Mouse (Mus musculus) thymus, postnatal 0 days (tissue): ENCODE results near the gene Acvr2a. TPM values are rescaled to one million over a fixed set of nuclear protein-coding genes. Genes with fewer than 3 reads are reported as not detected.
A peak's percentile ranks its signal among the peaks of the same experiment; 100 is the strongest.

Experiments used
- DNase-seq: peaks from one replicate; pipeline ENCODE4 v3.0.0-alpha.2; 2015; ENCODE audit warnings: low spot score
- polyA plus RNA-seq: library from polyadenylated mRNA; unstranded; fragments of >200 nt; fragmentation: Nextera tagmentation; extraction: Ambion mirVana; gene quantifications from 2 replicates; pipeline ENCODE4 v1.2.1, GENCODE M21; 2015

Gene Acvr2a
- polyA plus RNA-seq, 1 experiment from 2014 or later: 2.5 TPM

DNA sequence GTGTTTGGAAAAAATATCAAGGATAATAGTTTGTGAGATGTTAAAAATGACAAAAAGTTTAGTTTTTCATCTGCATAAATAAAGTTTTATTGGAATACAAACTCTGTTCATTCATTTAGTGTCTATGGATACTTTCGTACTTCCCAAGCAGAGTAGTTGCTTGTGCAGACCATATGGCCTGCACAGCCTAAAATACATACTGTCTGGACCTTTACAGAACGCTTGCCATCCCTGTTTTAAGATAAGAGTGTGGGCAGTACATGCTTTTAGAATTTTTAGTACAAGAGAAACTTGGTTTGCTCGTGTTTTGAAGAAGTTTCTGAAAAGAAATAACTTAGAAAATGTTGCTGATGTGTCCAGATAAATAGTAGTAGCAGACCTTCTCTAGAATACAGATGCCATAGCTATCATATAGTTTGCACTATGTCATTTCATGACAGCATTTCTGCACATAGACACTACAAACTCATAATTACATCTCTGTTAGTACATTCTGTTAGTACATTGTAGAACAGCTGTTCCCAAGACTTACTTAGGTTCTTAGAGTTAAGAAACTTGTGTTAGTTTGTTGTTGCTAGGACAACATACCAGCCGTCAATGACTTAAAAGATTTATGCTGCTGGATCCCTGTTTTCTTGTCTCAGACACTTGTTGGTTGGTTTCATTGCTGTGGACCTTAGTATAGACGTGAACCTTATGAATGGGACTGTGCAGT lies 54.4 kb downstream of the Acvr2a start:
- no peak for DNase-seq

- DNase-seq: peak; percentile 68
These were observed 72.0 kb downstream of the Acvr2a start for GRCm38 (mm10) chr2:48885945-48886344.

- no peak for DNase-seq
These were observed 81.3 kb downstream of the Acvr2a start for GRCm38 (mm10) chr2:48895186-48895585.

DNA sequence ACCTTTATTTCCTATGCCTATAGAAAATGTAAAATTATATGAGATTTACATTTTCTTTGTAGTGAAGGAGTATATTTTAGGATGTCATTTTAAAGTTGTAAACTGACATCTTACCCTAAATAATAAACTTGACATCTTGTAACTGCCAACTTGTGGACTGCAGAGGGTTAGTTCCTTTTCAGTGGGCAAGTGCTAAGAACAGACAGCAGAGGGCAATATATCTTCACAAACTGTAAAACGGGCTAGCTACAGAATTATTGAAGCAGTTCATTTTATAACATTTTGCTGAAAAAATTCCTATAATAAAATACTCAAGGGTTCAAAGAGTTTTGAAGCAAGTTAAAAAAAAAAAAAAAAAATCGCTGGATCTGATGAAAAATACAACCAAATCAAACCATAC lies 95.0 kb downstream of the Acvr2a start:
- peak; percentile 41 for DNase-seq

- no peak for DNase-seq
These were observed 100.3 kb downstream of the Acvr2a start for GRCm38 (mm10) chr2:48914185-48914584.

DNA sequence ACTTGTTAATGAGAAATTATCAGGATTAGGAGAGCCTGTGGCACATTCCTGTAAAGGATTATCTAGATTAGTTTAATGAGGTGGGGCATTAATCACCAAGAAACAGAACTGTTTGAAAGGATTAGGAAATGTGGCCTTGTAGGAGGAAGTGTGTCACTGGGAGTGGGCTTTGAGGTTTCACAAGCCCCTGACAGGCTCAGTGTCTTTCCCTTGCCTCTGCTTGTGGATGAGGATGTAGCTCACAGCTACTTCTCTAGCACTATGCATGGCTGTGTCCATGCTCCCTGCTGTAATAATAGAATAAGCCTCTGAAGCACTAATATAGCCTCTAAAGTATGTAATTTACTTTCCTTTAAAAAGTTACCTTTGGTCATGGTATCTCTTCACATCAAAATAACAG lies 101.9 kb downstream of the Acvr2a start:
- no peak for DNase-seq

GRCm38 (mm10) chr2:48935058-48935457 lies 121.1 kb downstream of the Acvr2a start:
- no peak for DNase-seq

DNA sequence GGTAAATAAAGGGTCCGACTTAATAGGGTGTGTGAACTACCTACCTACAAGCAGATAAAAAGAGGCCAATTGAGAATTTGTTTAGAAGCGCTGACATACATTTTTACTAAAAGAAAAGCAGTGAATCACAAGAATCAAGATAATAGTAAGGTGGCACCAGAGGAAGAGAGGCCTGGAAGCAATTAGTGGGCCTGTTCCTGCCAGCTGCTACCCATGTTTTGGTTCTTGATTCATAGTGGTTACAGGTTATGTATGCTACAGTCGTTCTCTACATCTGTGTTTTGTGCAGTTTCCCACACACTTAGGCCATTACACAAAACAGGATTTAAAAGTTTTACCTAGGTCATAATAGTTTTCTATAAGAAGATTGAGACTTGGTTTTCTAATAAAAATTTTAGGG lies 133.9 kb downstream of the Acvr2a start:
- DNase-seq: peak; percentile 4

- DNase-seq: peak; percentile 99
These were observed 135.1 kb downstream of the Acvr2a start, which contains the start of gene Mbd5 for GRCm38 (mm10) chr2:48948841-48949584. TSS of gene Mbd5 (plus strand) at chr2:48949508.

DNA sequence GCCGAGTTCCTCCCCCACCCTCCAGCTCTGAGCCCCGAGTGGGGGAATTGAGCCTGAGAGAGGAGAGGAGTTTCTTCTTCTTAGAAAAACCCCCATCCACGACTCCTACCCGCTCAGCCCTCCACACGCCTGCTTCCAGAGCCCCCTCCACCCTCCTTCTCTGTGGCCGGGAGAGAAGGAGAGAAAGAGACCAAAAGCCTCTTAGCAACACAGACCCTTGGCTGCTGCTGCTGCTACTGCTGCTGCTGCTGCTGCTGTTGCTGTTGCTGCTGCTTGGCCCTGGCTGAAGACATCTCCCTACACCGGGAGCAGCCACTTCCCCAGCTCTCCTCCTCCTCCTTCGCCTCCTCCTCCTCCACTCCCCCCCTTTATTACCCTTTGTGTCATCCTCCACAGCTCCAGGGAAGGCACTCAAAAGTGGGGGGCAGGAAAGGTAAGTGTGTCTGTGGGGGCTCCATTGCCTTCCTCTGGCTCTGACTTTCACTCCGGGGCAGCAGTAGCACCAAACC lies 135.9 kb downstream of the Acvr2a start:
- DNase-seq: no peak

DNA sequence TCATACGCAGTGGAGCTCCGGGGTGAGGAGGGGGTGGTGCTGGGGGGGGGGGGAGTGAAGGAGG lies 136.2 kb downstream of the Acvr2a start, which contains the start of gene Orc4:
Orc4 (minus strand) TSS at position 26 of the 64 bp plus-strand sequence.
- no peak for DNase-seq

DNA sequence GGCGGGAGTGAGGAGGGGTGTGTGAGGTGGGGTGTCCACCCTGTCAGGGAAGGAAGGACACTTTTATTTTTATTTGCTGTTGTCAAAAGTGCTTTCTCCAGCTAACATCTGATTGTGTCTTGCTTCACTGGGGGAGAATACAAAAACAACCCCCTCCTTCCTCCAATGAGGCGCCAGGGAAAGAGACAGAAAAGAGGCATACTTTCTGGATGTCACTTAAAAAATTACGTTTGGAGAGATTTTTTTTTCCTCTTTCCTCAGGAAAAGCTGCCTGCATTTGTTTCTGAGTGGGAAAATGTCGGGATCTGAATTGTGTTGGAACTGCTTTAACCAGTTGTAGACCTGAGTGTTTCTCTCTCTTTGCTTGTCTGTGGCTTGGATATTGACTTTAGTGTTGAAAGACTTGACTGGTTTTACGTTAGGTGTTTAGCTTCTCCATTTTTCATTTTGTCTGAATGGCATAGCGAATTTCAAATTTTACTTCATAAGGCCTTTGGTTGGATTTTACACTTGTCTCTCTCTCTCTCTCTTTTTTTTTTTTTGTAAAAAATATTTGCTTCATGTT lies 136.5 kb downstream of the Acvr2a start:
- DNase-seq: peak; percentile 35

Other genes starting within 250 kb of the Acvr2a start
- 14.3 and 18.8 TPM in 2 replicates for gene Mbd5, start 135.4 kb downstream of the Acvr2a start, polyA plus RNA-seq
- gene Orc4, start 136.2 kb downstream of the Acvr2a start, polyA plus RNA-seq: 105 and 113 TPM in 2 replicates